Mouse (Mus musculus): Measurements from ENCODE around the gene Irx3. TPM values are rescaled to one million over a fixed set of nuclear protein-coding genes. Genes with fewer than 3 reads are reported as not detected.

The Irx3 gene
- polyA plus RNA-seq, 1 experiment from 2014 or later = 36.6 TPM

- Histone ChIP-seq H3K4me3 (ENCODE audit: low read depth, low read length) (no peak overlapping the region), H3K36me3 (ENCODE audit: insufficient read depth, low read length) (no peaks in the 10 kb centered on the region), H3K9ac (replicated peaks; ENCODE audit: low read depth) (no peak overlapping the region), H3K27ac (ENCODE audit: low read length) (no peak overlapping the region), H3K4me2 (replicated peaks; ENCODE audit: low read depth, low read length) (no peak overlapping the region), H3K4me1 (ENCODE audit: insufficient read depth, low read depth, low read length) (no peaks in the 10 kb centered on the region), H3K9me3 (ENCODE audit: low read length) (no peaks in the 10 kb centered on the region), H3K27me3 (replicated peaks; ENCODE audit: insufficient read depth, low read length) (no peaks in the 10 kb centered on the region)
- DNase-seq (ENCODE audit: low spot score) (no peak), ATAC-seq (no peak)
- WGBS = 74% methylated on average over 5 of the region's 5 CpGs
- TF ChIP-seq CTCF (IDR thresholded peaks at IDR 0.05) = no peak
- TF ChIP-seq EP300 (IDR thresholded peaks at IDR 0.05) = no peak
These were observed 18.9 kb downstream of the Irx3 start for GRCm38 (mm10) chr8:91782940-91783339.

- no peak overlapping the region for H3K4me3 ChIP-seq (ENCODE audit: low read depth, low read length)
- DNase-seq (ENCODE audit: low spot score) (no peak), ATAC-seq (no peak)
- H3K9ac ChIP-seq (replicated peaks; ENCODE audit: low read depth) = no peak overlapping the region
- no peaks in the 10 kb centered on the region for H3K27me3 ChIP-seq (replicated peaks; ENCODE audit: insufficient read depth, low read length)
- H3K9me3 ChIP-seq (ENCODE audit: low read length) = no peaks in the 10 kb centered on the region
- no peak overlapping the region for H3K4me2 ChIP-seq (replicated peaks; ENCODE audit: low read depth, low read length)
- TF ChIP-seq CTCF (IDR thresholded peaks at IDR 0.05) (no peak), EP300 (IDR thresholded peaks at IDR 0.05) (no peak)
- WGBS = 71% methylated on average over 7 of the region's 7 CpGs
- no peaks in the 10 kb centered on the region for H3K36me3 ChIP-seq (ENCODE audit: insufficient read depth, low read length)
- no peak overlapping the region for H3K27ac ChIP-seq (ENCODE audit: low read length)
- H3K4me1 ChIP-seq (ENCODE audit: insufficient read depth, low read depth, low read length) = no peaks in the 10 kb centered on the region
These were observed 19.7 kb downstream of the Irx3 start for GRCm38 (mm10) chr8:91782201-91782600.

- H3K27me3 ChIP-seq (replicated peaks; ENCODE audit: insufficient read depth, low read length) = no peaks in the 10 kb centered on the region
- H3K27ac ChIP-seq (ENCODE audit: low read length) = no peak overlapping the region
- H3K9me3 ChIP-seq (ENCODE audit: low read length) = no peaks in the 10 kb centered on the region
- TF ChIP-seq EP300 (IDR thresholded peaks at IDR 0.05) (no peak), CTCF (IDR thresholded peaks at IDR 0.05) (no peak)
- DNase-seq (ENCODE audit: low spot score) (no peak), ATAC-seq (no peak)
- no peak overlapping the region for H3K4me3 ChIP-seq (ENCODE audit: low read depth, low read length)
- H3K9ac ChIP-seq (replicated peaks; ENCODE audit: low read depth) = no peak overlapping the region
- WGBS = 54% methylated on average over 3 of the region's 3 CpGs
- H3K4me1 ChIP-seq (ENCODE audit: insufficient read depth, low read depth, low read length) = no peaks in the 10 kb centered on the region
- no peak overlapping the region for H3K4me2 ChIP-seq (replicated peaks; ENCODE audit: low read depth, low read length)
- no peaks in the 10 kb centered on the region for H3K36me3 ChIP-seq (ENCODE audit: insufficient read depth, low read length)
These were observed 21.2 kb downstream of the Irx3 start for GRCm38 (mm10) chr8:91780648-91781047.

GRCm38 (mm10) chr8:91768857-91769256 is 33.0 kb downstream of the Irx3 start:
- TF ChIP-seq EP300 (IDR thresholded peaks at IDR 0.05) (no peak), CTCF (IDR thresholded peaks at IDR 0.05) (no peak)
- no peak overlapping the region for H3K4me2 ChIP-seq (replicated peaks; ENCODE audit: low read depth, low read length)
- H3K4me1 ChIP-seq (ENCODE audit: insufficient read depth, low read depth, low read length) = no peaks in the 10 kb centered on the region
- WGBS = 69% methylated on average over 6 of the region's 6 CpGs
- no peaks in the 10 kb centered on the region for H3K9me3 ChIP-seq (ENCODE audit: low read length)
- no peak for DNase-seq (ENCODE audit: low spot score)
- no peak for ATAC-seq
- H3K9ac ChIP-seq (replicated peaks; ENCODE audit: low read depth) = no peak overlapping the region
- no peak overlapping the region for H3K4me3 ChIP-seq (ENCODE audit: low read depth, low read length)
- no peaks in the 10 kb centered on the region for H3K27me3 ChIP-seq (replicated peaks; ENCODE audit: insufficient read depth, low read length)
- H3K36me3 ChIP-seq (ENCODE audit: insufficient read depth, low read length) = no peaks in the 10 kb centered on the region
- H3K27ac ChIP-seq (ENCODE audit: low read length) = no peak overlapping the region

GRCm38 (mm10) chr8:91765411-91766034 is 36.3 kb downstream of the Irx3 start:
- H3K9me3 ChIP-seq (ENCODE audit: low read length) = no peaks in the 10 kb centered on the region
- H3K4me2 ChIP-seq (replicated peaks; ENCODE audit: low read depth, low read length) = no peak overlapping the region
- H3K27me3 ChIP-seq (replicated peaks; ENCODE audit: insufficient read depth, low read length) = no peaks in the 10 kb centered on the region
- TF ChIP-seq EP300 (IDR thresholded peaks at IDR 0.05) (no peak), CTCF (IDR thresholded peaks at IDR 0.05) (no peak)
- no peak overlapping the region for H3K27ac ChIP-seq (ENCODE audit: low read length)
- no peak for DNase-seq (ENCODE audit: low spot score)
- no peaks in the 10 kb centered on the region for H3K36me3 ChIP-seq (ENCODE audit: insufficient read depth, low read length)
- H3K4me3 ChIP-seq (ENCODE audit: low read depth, low read length) = no peak overlapping the region
- 53% methylated on average over 8 of the region's 8 CpGs for WGBS
- no peak for ATAC-seq
- no peaks in the 10 kb centered on the region for H3K4me1 ChIP-seq (ENCODE audit: insufficient read depth, low read depth, low read length)
- H3K9ac ChIP-seq (replicated peaks; ENCODE audit: low read depth) = no peak overlapping the region

- ATAC-seq = no peak
- Histone ChIP-seq H3K27ac (ENCODE audit: low read length) (no peak overlapping the region), H3K36me3 (ENCODE audit: insufficient read depth, low read length) (no peaks in the 10 kb centered on the region; the same call in 1 of the 2 replicates), H3K4me1 (ENCODE audit: insufficient read depth, low read depth, low read length) (no peaks in the 10 kb centered on the region), H3K27me3 (replicated peaks; ENCODE audit: insufficient read depth, low read length) (no peaks in the 10 kb centered on the region), H3K4me2 (replicated peaks; ENCODE audit: low read depth, low read length) (no peak overlapping the region), H3K9ac (replicated peaks; ENCODE audit: low read depth) (no peak overlapping the region), H3K9me3 (ENCODE audit: low read length) (no peaks in the 10 kb centered on the region), H3K4me3 (ENCODE audit: low read depth, low read length) (no peak overlapping the region)
- no peak for DNase-seq (ENCODE audit: low spot score)
- 77% methylated on average over 7 of the region's 7 CpGs for WGBS
- TF ChIP-seq EP300 (IDR thresholded peaks at IDR 0.05) = no peak
- TF ChIP-seq CTCF (IDR thresholded peaks at IDR 0.05) = no peak
These were observed 46.3 kb downstream of the Irx3 start for GRCm38 (mm10) chr8:91755566-91755965.

- Histone ChIP-seq H3K4me2 (replicated peaks; ENCODE audit: low read depth, low read length) (no peak overlapping the region), H3K4me3 (ENCODE audit: low read depth, low read length) (no peak overlapping the region), H3K36me3 (ENCODE audit: insufficient read depth, low read length) (no peaks in the 10 kb centered on the region; the same call in 1 of the 2 replicates), H3K9me3 (ENCODE audit: low read length) (no peaks in the 10 kb centered on the region), H3K4me1 (ENCODE audit: insufficient read depth, low read depth, low read length) (no peaks in the 10 kb centered on the region), H3K9ac (replicated peaks; ENCODE audit: low read depth) (no peak overlapping the region), H3K27ac (ENCODE audit: low read length) (no peak overlapping the region), H3K27me3 (replicated peaks; ENCODE audit: insufficient read depth, low read length) (no peaks in the 10 kb centered on the region)
- WGBS = 82% methylated on average over 9 of the region's 9 CpGs
- TF ChIP-seq CTCF (IDR thresholded peaks at IDR 0.05) = no peak
- TF ChIP-seq EP300 (IDR thresholded peaks at IDR 0.05) = no peak
- no peak for DNase-seq (ENCODE audit: low spot score)
- ATAC-seq = no peak
These were observed 46.8 kb downstream of the Irx3 start for GRCm38 (mm10) chr8:91755062-91755461.
